Mouse (Mus musculus) bone marrow, adult 2 months (tissue): ENCODE measurements at regions not wholly inside any gene's neighbourhood (a gene's known extent, or its start where the extent isn't known, plus 50 kb on each side); places are given as distances from the start of the nearest gene placed in this dataset.

Experiments used
- CTCF ChIP-seq: fragments of 200-500 bp; IDR thresholded peaks from 2 replicates; pipeline ENCODE4 v1.5.1; 2011; ENCODE audit warnings: low read length, control low read depth; ENCODE audit not compliant: control insufficient read depth, insufficient read depth
- POLR2A ChIP-seq: fragments of 200-500 bp; IDR thresholded peaks from 2 replicates; pipeline ENCODE4 v1.6.1; 2011; ENCODE audit warnings: low read depth, mild to moderate bottlenecking, control low read depth, low read length, borderline replicate concordance; ENCODE audit not compliant: control insufficient read depth

DNA sequence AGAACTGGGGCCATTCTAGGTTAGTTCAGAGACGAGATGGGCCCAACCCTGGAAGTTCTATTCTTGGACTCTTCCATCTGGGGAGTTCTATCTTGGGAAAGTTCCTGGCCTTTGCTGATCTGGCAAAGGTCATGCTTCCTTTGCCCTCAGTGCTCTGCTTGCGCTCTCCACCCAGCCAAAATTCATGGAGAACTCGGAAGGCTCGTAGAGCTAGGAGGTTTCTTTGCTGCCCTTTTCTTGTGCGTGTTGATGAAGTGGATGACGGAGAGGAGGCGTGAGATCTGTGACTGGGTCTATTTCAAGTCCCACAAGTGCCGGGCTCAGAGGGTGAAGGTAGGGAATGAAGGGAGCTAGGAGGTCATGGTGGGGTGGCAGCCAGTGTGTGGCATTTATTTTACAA lies 282.4 kb downstream of the Kcnrg start:
- TF ChIP-seq POLR2A (no peak), CTCF (no peak)
